Mouse (Mus musculus): ENCODE measurements around the gene Eif2b3. TPM values are rescaled to one million over a fixed set of nuclear protein-coding genes. Genes with fewer than 3 reads are reported as not detected.

Eif2b3 gene
- polyA plus RNA-seq, 1 experiment from 2014 or later, result 45.5 TPM

DNA sequence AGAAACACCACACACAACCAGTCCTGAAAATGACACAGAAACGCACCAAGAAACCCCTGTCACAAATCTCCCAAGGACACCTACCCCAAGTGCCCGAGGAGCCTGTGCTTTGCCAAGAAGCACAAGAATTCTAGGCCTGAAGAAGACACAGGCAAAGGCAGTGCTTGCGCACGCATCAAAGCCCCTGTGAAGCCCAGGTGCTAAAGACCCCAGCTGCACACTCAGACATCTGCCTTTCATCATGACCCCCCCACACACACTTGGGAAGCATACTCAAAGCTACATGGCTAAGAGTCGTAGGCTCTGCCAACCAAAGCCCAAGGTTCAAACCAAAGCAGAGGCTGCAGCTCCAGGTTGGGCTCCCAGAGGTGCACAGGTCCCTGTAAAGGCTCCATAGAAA lies 96.4 kb downstream of the Eif2b3 start:
- H3K27me3 ChIP-seq, result no peaks in the 10 kb centered on the region
- no peaks in the 10 kb centered on the region for H3K9me3 ChIP-seq
- H3K4me1 ChIP-seq (replicated peaks), result peaks cover 6% of the 10 kb centered on the region
- no peak overlapping the region for H3K27ac ChIP-seq
- peaks cover 34% of the 10 kb centered on the region for H3K36me3 ChIP-seq
- no peak overlapping the region for H3K4me3 ChIP-seq (replicated peaks)
- no peak overlapping the region for H3K4me2 ChIP-seq (replicated peaks)
- ATAC-seq, result no peak
- WGBS, result 85% methylated on average over 5 of the region's 5 CpGs
- H3K9ac ChIP-seq (replicated peaks), result no peak overlapping the region

DNA sequence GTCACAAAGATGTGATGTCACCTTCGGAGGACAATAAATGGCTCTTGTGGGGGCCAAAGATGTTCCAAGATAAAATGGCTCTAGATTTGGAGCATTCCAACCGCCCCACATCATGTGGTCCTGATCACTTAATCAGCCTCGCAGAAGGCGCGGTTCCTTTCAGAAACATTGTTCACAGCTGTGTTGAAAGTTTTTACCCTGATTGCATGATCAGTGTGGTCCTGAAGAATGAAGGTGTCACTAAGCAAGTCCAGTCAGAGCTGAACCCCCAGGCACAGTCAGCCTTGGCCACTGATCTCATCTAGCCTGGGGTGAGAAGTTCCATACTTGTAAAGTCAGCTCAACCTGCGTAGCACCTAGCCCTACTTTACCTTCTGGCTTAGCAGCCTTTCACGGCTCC lies 98.7 kb downstream of the Eif2b3 start:
- H3K4me1 ChIP-seq (replicated peaks), result peaks cover 13% of the 10 kb centered on the region
- no peak overlapping the region for H3K4me3 ChIP-seq (replicated peaks)
- H3K36me3 ChIP-seq, result peaks cover 15% of the 10 kb centered on the region
- no peaks in the 10 kb centered on the region for H3K27me3 ChIP-seq
- WGBS, result 95% methylated on average over 7 of the region's 7 CpGs
- H3K27ac ChIP-seq, result no peak overlapping the region
- ATAC-seq, result no peak
- no peaks in the 10 kb centered on the region for H3K9me3 ChIP-seq
- H3K4me2 ChIP-seq (replicated peaks), result no peak overlapping the region
- H3K9ac ChIP-seq (replicated peaks), result no peak overlapping the region

DNA sequence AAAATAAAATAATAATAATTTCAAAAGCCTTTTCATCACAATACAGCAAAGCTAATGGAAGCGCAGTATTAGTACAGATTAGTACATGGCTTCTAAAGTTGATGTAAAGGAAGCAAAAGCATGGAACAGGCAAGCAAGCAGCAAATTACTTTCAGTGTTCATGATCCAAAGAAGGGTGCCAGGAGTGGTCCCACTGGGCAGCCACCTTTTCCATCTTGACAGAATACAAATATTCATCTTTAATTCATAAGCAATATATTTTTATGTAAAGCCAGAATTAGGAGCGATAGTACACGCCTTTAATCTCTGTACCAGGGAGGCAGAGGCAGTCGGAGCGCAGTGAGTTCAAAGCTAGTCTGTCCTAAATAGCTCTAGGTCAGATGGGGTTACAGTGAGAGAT lies 100.4 kb downstream of the Eif2b3 start:
- Histone ChIP-seq H3K27me3 (no peaks in the 10 kb centered on the region), H3K4me1 (replicated peaks) (peaks cover 17% of the 10 kb centered on the region), H3K9me3 (no peaks in the 10 kb centered on the region), H3K4me3 (replicated peaks) (peak overlapping the region; percentile 71), H3K27ac (peak overlapping the region; percentile 92), H3K4me2 (replicated peaks) (peak overlapping the region; percentile 100), H3K9ac (replicated peaks) (peak overlapping the region; percentile 83), H3K36me3 (peaks cover 9% of the 10 kb centered on the region; the same call in 1 of the 2 replicates)
- 76% methylated on average over 5 of the region's 5 CpGs for WGBS
- ATAC-seq, result no peak

DNA sequence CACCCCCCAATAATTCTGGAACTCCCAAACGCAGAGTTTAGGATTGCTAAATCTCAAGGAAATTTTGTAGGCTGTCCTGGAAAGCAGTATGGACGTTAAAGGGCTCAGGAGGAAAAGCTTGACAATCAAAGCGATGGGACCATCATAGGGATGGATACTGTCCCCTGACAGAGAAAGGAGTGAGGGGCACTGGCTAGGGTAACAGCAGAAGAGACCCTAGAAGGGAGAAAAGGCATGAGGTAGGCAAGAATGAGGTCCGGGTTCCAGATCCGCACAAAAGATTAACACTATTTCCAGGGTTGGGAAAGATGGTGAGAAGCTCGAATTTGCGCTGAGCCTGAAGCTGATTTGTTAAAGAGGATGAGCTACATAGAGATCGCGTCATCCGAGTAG lies 100.8 kb downstream of the Eif2b3 start:
- ATAC-seq, result peak; percentile 32
- Histone ChIP-seq H3K4me3 (replicated peaks) (peak overlapping the region; percentile 71), H3K9me3 (no peaks in the 10 kb centered on the region), H3K4me1 (replicated peaks) (peaks cover 21% of the 10 kb centered on the region), H3K9ac (replicated peaks) (peak overlapping the region; percentile 83), H3K36me3 (peaks cover 5% of the 10 kb centered on the region; the same call in 1 of the 2 replicates), H3K27me3 (no peaks in the 10 kb centered on the region), H3K27ac (peak overlapping the region; percentile 92), H3K4me2 (replicated peaks) (peak overlapping the region; percentile 100)
- WGBS, result 6% methylated on average over 10 of the region's 10 CpGs

DNA sequence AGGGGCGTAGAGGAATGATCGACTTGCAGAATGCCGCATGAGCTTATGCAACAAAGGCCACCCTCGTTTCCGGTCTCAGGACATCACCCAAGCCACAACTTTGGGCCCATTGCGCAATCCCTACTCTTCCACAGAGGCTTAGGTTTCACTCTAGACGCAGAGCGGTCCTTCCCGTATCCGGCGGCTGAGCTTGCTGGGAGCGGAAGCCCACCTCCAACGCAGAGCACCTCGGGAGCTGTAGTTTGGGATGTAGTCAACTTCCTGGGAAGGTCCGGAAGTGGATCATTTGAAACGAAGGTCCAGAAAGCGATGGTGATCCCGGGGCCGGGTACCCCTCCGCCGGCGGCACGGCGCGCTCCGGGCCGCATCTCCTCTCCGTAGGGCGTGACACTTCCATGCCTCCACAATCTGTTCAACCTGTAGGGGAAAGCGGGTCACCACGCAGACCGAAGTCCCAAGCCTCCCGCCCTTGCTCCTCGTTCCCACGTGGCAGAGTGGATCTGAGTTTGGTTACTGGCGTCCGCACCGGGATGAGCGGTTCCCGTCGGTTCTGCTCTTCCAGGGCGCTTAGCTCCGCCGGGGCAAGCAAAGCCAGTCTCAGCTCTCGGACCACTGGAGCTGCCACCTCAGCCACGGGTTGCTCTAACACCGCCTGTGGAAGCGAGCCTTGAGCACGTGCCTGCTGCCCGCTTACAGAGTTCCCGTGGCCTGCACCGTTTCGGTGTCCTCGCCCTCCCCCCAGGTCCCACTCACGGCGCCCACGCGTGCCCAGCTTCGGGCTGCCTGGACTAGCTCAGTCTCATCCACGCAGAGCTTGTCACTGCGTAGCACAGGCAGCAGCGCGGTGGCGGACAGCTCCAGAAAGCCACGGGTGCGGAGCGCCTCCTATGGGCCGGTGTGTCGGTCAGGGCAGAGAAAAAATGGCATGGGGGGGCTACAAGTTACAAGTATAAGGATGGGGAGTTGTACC lies 101.5 kb downstream of the Eif2b3 start:
- H3K9ac ChIP-seq (replicated peaks), result peak overlapping the region; percentile 83
- peak; percentile 96 for ATAC-seq
- WGBS, result under 1% methylated on average over 69 of the region's 69 CpGs
- H3K36me3 ChIP-seq, result no peaks in the 10 kb centered on the region
- peak overlapping the region; percentile 92 for H3K27ac ChIP-seq
- peaks cover 28% of the 10 kb centered on the region for H3K4me1 ChIP-seq (replicated peaks)
- H3K4me3 ChIP-seq (replicated peaks), result peak overlapping the region; percentile 71
- no peaks in the 10 kb centered on the region for H3K27me3 ChIP-seq
- H3K9me3 ChIP-seq, result no peaks in the 10 kb centered on the region
- peak overlapping the region; percentile 100 for H3K4me2 ChIP-seq (replicated peaks)

DNA sequence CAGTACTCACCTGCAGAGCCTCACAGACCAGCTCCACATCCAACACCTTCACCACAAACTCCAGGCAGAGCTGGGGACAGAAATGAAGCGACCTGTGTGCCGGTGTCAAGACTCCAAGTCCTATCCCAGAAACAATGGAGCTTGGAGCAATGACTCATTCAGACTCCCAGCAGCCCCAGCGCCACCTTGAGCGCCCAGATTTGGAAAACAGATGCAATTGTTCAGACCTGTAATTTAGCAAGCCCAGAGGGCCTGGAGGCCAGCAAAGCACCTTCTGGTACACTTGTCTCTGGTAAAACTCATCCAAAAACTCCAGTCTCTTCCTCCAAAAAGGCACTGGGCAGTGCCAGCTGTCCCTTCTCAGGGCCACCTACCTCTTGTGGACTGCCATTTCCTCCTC lies 103.0 kb downstream of the Eif2b3 start:
- no peak for ATAC-seq
- Histone ChIP-seq H3K36me3 (no peaks in the 10 kb centered on the region), H3K27me3 (no peaks in the 10 kb centered on the region), H3K9ac (replicated peaks) (no peak overlapping the region), H3K4me2 (replicated peaks) (no peak overlapping the region), H3K4me1 (replicated peaks) (peaks cover 32% of the 10 kb centered on the region), H3K4me3 (replicated peaks) (no peak overlapping the region), H3K9me3 (no peaks in the 10 kb centered on the region), H3K27ac (no peak overlapping the region)
- 79% methylated on average over 4 of the region's 4 CpGs for WGBS

DNA sequence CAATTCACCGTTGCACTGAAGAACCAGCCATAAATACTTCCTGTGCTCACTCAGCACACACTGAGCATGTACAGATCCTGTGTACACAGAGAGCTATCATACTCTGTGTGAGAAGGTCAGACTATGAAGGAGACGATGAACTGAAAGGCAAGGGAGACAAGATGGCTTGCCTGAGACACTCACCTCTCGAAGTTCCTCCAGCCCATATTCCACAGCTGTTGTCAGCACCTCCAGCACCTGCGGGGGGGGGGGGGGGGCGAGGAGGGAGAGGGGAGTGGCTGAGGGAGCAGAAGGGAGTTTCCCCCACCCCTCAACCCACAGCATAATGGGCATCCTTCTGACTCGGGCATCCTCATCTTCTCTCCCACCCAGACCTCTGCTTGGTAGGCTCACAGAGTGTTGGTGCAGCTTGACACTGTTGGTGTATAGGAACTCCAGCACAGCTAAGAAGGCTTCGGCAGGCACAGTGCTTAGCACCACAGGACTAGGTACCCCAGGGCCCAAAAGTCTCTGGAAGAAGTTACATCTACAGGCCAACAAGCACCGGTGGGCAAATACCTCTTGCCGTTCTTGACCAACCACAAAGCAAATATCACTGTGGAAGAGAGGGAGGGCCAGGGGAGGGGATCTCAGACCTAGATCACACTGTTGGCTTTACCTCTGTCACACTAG lies 104.5 kb downstream of the Eif2b3 start:
- no peaks in the 10 kb centered on the region for H3K27me3 ChIP-seq
- peaks cover 12% of the 10 kb centered on the region for H3K36me3 ChIP-seq
- H3K4me3 ChIP-seq (replicated peaks), result no peak overlapping the region
- no peak overlapping the region for H3K27ac ChIP-seq
- no peak overlapping the region for H3K4me2 ChIP-seq (replicated peaks)
- H3K9me3 ChIP-seq, result no peaks in the 10 kb centered on the region
- no peak overlapping the region for H3K9ac ChIP-seq (replicated peaks)
- WGBS, result 93% methylated on average over 7 of the region's 9 CpGs
- ATAC-seq, result no peak
- peaks cover 32% of the 10 kb centered on the region for H3K4me1 ChIP-seq (replicated peaks)

DNA sequence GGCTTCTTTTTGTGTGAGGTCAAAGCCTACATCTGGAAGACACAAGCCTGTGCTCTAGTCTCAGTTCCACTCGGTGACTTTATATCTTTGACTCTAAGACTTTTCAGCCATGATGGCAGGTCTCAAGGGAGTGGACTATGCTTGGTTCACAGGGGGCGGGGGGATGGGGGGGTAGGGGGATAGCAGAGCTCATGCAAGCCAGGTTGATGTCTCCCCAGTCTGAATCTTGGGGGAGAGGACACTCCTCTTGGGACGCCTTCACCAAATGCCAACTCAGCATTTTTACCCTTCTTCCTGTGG lies 105.0 kb downstream of the Eif2b3 start:
- 0 out of 2 replicates have a peak overlapping the region, but pooled peaks have one; percentile 59 for H3K9ac ChIP-seq (replicated peaks)
- peaks cover 32% of the 10 kb centered on the region for H3K4me1 ChIP-seq (replicated peaks)
- H3K27me3 ChIP-seq, result no peaks in the 10 kb centered on the region
- H3K4me3 ChIP-seq (replicated peaks), result no peak overlapping the region
- H3K27ac ChIP-seq, result no peak overlapping the region
- H3K36me3 ChIP-seq, result peaks cover 16% of the 10 kb centered on the region
- H3K4me2 ChIP-seq (replicated peaks), result no peak overlapping the region
- H3K9me3 ChIP-seq, result no peaks in the 10 kb centered on the region
- WGBS, result 90% methylated on average over 3 of the region's 3 CpGs
- ATAC-seq, result no peak

DNA sequence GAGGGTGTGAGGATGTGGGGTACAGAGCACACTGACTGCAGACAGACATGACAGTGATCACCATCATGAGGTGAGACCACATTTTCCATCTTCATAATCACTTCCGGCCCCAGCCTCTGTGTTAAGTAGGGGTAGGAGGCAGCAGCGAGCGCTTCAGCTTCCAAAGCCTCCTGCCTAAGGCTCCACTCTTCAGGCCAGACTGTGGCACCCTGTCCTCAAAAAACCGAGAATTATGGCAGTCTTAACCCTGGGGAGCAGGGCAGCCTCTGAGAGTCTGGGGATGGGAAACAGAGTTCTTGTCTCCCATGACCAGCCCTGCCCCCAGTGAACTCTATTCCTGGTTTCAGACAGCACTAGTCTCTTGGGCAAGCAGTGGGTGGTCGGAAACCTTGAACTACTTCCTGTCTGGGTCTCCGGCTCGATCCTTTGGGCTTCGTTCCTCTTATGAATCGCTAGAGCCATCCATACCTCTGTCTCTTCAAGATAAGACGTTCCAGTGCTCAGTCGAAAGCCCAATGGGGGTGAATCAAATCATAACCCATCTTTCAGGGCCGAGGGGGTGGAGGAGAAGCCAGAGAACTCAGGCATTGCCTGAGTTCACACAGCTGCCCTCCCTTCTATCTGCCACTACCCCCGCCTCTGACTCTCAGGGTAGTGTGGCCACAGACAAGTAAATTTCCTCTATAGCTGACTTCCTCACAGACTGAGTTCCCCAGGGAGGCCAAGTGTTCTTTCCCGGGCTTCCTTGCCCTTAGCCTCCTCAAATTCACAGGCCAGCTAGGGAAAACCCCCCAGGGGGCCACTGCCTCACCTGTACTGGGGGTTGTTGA lies 105.5 kb downstream of the Eif2b3 start:
- Histone ChIP-seq H3K27me3 (no peaks in the 10 kb centered on the region), H3K4me2 (replicated peaks) (0 out of 2 replicates have a peak overlapping the region, but pooled peaks have one; percentile 9), H3K4me1 (replicated peaks) (peaks cover 29% of the 10 kb centered on the region), H3K9me3 (no peaks in the 10 kb centered on the region), H3K27ac (peak overlapping the region; percentile 80), H3K36me3 (peaks cover 22% of the 10 kb centered on the region), H3K4me3 (replicated peaks) (no peak overlapping the region), H3K9ac (replicated peaks) (peak overlapping the region; percentile 59)
- WGBS, result 75% methylated on average over 14 of the region's 14 CpGs
- no peak for ATAC-seq

DNA sequence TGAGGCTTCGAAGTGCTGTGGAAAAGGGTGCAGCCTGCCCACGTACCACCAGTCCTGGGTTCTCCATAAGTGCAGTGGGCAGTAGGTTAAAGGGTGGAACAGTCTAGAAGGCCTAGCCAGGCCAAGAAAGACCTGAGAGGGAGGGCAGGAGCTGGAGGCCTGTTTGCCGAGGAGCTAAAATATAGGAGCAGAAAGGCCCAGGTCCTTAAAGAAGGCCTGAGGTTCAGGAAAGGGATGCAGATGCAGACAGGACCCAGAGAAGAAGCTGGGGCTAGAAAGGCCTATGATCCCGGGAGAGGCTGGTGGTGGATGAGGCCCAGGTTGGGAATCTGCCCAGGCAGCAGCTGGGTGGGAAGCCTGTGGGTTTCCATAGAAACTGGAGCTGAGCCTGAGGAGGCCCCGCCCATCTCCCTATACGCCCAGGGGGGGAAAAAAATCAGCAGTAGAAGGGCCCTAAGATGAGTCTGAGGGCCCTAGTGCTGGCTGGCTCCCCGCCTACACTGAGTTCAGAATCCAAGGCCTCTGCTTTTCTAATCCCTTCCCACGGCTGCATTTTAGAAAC lies 106.2 kb downstream of the Eif2b3 start, which contains the start of gene Btbd19:
Gene Btbd19, minus strand, starts transcription at position 378 of the 562 bp plus-strand sequence.
- peaks cover 30% of the 10 kb centered on the region for H3K4me1 ChIP-seq (replicated peaks)
- no peaks in the 10 kb centered on the region for H3K9me3 ChIP-seq
- H3K27ac ChIP-seq, result peak within 1 kb of the TSS; percentile 80
- H3K4me3 ChIP-seq (replicated peaks), result no peak within 1 kb of the TSS
- ATAC-seq, result peak; percentile 34
- peaks cover 29% of the 10 kb centered on the region for H3K36me3 ChIP-seq
- H3K27me3 ChIP-seq, result no peaks in the 10 kb centered on the region
- H3K4me2 ChIP-seq (replicated peaks), result 0 out of 2 replicates have a peak within 1 kb of the TSS, but pooled peaks have one; percentile 9
- WGBS, result 19% methylated on average over 8 of the region's 8 CpGs
- H3K9ac ChIP-seq (replicated peaks), result peak within 1 kb of the TSS; percentile 59

DNA sequence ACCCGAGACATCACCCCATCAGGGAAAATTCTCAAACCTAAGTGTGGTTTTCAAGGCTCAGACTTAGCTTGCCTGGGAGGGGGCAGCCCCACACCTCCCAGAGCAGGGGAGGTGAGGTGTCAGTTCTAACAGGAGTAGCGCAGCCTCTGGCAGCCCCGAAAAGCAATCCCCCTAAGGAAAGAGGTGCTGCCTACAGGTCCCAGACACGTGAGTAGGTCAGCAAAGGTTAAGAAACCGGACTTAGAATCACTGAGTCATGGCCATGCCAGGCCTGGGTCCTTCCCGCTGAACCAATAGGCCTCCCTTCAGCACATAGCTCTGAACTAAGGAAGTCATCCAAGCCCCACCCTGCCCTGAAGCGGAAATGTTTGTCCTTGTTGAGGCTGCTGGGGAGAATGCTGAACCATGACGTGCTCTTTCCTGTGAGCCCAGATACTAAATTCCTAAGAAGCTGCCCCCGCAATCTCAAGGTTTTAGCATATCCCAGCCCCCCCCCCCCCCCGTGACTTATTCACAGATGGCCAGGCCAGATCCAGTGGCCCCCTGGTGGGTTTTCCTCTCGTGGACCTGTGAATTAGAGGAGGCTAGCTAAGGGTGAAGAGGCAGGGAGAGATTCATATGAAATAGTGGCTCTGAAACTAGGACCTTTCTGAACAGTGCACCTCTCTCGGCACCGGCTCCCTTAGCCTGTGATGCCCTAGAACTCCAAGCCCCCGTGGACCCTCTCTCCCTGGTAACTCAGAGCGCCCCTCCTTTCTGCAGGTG lies 106.9 kb downstream of the Eif2b3 start:
- no peaks in the 10 kb centered on the region for H3K9me3 ChIP-seq
- H3K27ac ChIP-seq, result peak overlapping the region; percentile 80
- H3K27me3 ChIP-seq, result no peaks in the 10 kb centered on the region
- ATAC-seq, result peak; percentile 22
- H3K9ac ChIP-seq (replicated peaks), result peak overlapping the region; percentile 59
- H3K36me3 ChIP-seq, result peaks cover 31% of the 10 kb centered on the region
- WGBS, result 51% methylated on average over 15 of the region's 15 CpGs
- H3K4me3 ChIP-seq (replicated peaks), result no peak overlapping the region
- no peak overlapping the region for H3K4me2 ChIP-seq (replicated peaks)
- peaks cover 33% of the 10 kb centered on the region for H3K4me1 ChIP-seq (replicated peaks)

Measured in midbrain, embryonic 13.5 days (tissue).